Mouse (Mus musculus) kidney, adult 2 months (tissue): ENCODE data around the gene Lrrc51.

Experiments used
- CTCF ChIP-seq: fragments of 200-500 bp; conservative IDR thresholded peaks from 2 replicates; pipeline ENCODE4 v1.5.1; 2011; ENCODE audit warnings: low read depth, mild to moderate bottlenecking, control low read depth, low read length, moderate library complexity, mixed read lengths; ENCODE audit not compliant: insufficient read depth, insufficient read length
- POLR2A ChIP-seq: fragments of 200-500 bp; IDR thresholded peaks from one replicate; pipeline ENCODE4 v1.6.1; 2011; ENCODE audit warnings: low read depth, low read length, control low read depth

GRCm38 (mm10) chr7:101951648-101952047, 18.0 kb upstream of the Lrrc51 start:
- no peak for TF ChIP-seq POLR2A
- TF ChIP-seq CTCF: no peak
